Mouse (Mus musculus): ENCODE data around the gene Psmd9. TPM values are rescaled to one million over a fixed set of nuclear protein-coding genes. Genes with fewer than 3 reads are reported as not detected.

Gene Psmd9
- total and polyA plus RNA-seq, 3 experiments, result 22.8 to 50.1 (median 24.2) TPM

GRCm38 (mm10) chr5:123139722-123140627, 29.2 kb upstream of the Psmd9 start:
- no peak for DNase-seq (ENCODE audit: low spot score)
- Histone ChIP-seq H3K36me3 (replicated peaks) (peaks cover 42% of the 10 kb centered on the region), H3K9me3 (replicated peaks) (no peaks in the 10 kb centered on the region), H3K27me3 (ENCODE audit: insufficient read depth, low read length) (no peaks in the 10 kb centered on the region), H3K4me1 (ENCODE audit: insufficient read depth, low read depth, low read length) (peaks cover 66% of the 10 kb centered on the region), H3K4me3 (ENCODE audit: low read depth, low read length) (peak overlapping the region; percentile 76)
- no peak for TF ChIP-seq POLR2AphosphoS5 (IDR thresholded peaks at IDR 0.05; ENCODE audit: insufficient replicate concordance, low read depth, low read length)
- TF ChIP-seq GATA1 (IDR thresholded peaks at IDR 0.05; ENCODE audit: borderline replicate concordance, low read length), result no peak
- no peak for TF ChIP-seq CTCF (IDR thresholded peaks at IDR 0.05; ENCODE audit: low read depth, low read length)
- no peak for TF ChIP-seq TAL1 (conservative IDR thresholded peaks at IDR 0.05; ENCODE audit: low read depth, low read length)
- TF ChIP-seq GATA2 (IDR thresholded peaks at IDR 0.05; ENCODE audit: borderline replicate concordance, low read depth, low read length), result no peak
- ATAC-seq (ENCODE audit: extremely low read depth, insufficient number of reproducible peaks, low FRiP score, poor library complexity, severe bottlenecking), result no peak

DNA sequence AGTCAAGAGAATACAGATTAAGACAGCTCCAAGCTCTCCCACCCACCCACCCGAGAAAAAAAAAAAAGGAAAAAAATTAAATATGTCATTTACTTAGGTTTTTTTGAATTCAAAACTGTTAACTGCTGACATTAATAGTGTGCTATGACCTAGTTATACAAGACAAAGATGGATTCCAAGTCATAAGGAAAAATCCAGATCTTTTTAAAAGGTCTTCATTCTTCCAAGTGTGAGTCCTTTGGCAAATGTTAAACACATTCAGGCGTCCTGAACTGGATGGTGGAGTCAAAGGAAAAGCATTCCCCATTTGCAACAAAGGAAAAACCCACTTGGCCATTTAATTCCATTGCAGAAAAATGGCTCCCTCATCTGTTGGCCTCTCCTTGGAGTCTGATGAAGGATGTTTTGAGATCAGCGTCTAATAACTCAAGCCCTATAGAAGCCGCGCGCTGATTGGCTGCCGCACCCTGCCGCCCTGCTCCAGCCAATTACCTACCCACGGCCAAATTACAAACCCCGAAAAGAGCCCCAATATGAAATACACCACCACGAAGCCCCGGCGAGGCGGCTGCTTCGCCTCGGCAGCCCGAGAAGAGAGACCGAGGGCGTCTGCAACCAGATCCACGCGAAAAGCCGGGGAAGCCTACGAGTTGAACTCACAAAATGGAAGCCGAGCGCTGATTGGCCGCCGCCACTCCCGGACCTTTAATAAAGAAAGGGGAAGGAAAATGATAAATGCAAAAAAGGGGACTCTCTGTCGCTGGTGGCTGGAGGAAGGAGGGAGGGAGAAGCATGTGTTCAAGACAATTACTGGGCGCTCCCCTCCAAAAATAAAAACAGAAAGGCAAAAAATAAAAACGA, 28.3 kb upstream of the Psmd9 start:
- Histone ChIP-seq H3K9me3 (replicated peaks) (no peaks in the 10 kb centered on the region), H3K27me3 (ENCODE audit: insufficient read depth, low read length) (no peaks in the 10 kb centered on the region), H3K4me3 (ENCODE audit: low read depth, low read length) (peak overlapping the region; percentile 80), H3K36me3 (replicated peaks) (peaks cover 43% of the 10 kb centered on the region), H3K4me1 (ENCODE audit: insufficient read depth, low read depth, low read length) (peaks cover 66% of the 10 kb centered on the region)
- peak; percentile 43 for ATAC-seq (ENCODE audit: extremely low read depth, insufficient number of reproducible peaks, low FRiP score, poor library complexity, severe bottlenecking)
- TF ChIP-seq TAL1 (conservative IDR thresholded peaks at IDR 0.05; ENCODE audit: low read depth, low read length), result no peak
- no peak for TF ChIP-seq GATA1 (IDR thresholded peaks at IDR 0.05; ENCODE audit: borderline replicate concordance, low read length)
- 0 out of 2 replicates have a peak, but pooled peaks have one; percentile 59 for TF ChIP-seq POLR2AphosphoS5 (IDR thresholded peaks at IDR 0.05; ENCODE audit: insufficient replicate concordance, low read depth, low read length)
- peak; percentile 91 for DNase-seq (ENCODE audit: low spot score)

GRCm38 (mm10) chr5:123141555-123142160, 27.6 kb upstream of the Psmd9 start:
- Histone ChIP-seq H3K27me3 (ENCODE audit: insufficient read depth, low read length) (no peaks in the 10 kb centered on the region), H3K36me3 (replicated peaks) (peaks cover 46% of the 10 kb centered on the region), H3K4me1 (ENCODE audit: insufficient read depth, low read depth, low read length) (peaks cover 65% of the 10 kb centered on the region), H3K4me3 (ENCODE audit: low read depth, low read length) (peak overlapping the region; percentile 80), H3K9me3 (replicated peaks) (no peaks in the 10 kb centered on the region)
- TF ChIP-seq POLR2AphosphoS5 (IDR thresholded peaks at IDR 0.05; ENCODE audit: insufficient replicate concordance, low read depth, low read length), result no peak
- TF ChIP-seq CTCF (IDR thresholded peaks at IDR 0.05; ENCODE audit: low read depth, low read length), result no peak
- TF ChIP-seq GATA1 (IDR thresholded peaks at IDR 0.05; ENCODE audit: borderline replicate concordance, low read length), result no peak
- TF ChIP-seq GATA2 (IDR thresholded peaks at IDR 0.05; ENCODE audit: borderline replicate concordance, low read depth, low read length), result no peak
- no peak for TF ChIP-seq TAL1 (conservative IDR thresholded peaks at IDR 0.05; ENCODE audit: low read depth, low read length)
- ATAC-seq (ENCODE audit: extremely low read depth, insufficient number of reproducible peaks, low FRiP score, poor library complexity, severe bottlenecking), result no peak
- peak; percentile 65 for DNase-seq (ENCODE audit: low spot score)

DNA sequence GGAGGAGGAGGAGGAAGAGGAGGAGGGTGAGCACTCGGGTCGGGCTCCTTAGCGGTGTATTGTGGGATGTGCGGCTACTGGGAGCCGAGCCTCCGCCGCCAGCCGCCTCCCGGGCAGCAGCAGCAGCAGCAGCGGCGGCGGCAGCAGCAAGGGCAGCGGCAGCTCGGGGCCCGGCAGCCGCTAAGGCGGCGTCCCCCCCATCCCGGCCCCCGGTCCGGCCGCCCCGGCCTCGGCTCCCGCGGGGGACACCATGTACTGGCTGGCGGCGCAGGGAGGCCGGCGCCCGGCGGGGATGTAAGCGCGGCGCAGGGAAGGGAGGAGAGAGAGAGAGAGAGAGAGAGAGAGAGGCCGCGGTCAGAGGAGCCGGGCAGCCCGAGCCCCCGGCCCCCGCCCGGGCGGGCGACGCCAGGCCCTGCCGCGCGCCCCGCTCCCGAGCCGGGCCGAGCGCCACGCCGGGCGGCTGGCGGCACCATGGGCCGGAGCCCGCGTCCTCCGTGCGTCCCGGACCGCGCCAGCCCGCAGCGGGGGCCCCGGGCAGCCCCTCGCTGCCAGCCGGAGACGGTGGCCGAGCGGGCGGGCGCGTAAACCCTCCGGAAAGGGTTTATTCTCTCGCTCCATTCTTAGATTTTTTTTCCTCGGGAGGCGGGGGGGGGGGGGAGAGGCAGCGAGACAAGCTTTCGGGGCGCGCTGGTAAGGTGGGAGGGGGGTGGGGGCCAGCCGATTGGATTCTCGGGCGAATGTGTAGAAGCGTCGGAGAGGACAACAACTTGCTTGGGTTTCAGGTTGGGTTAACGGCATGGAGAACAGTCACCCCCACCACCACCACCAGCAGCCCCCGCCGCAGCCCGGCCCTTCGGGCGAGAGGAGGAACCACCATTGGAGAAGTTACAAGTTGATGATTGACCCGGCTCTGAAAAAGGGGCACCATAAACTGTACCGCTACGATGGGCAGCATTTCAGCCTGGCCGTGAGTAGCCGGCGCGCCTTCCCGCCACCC, 26.8 kb upstream of the Psmd9 start, which contains the start of gene Setd1b:
TSS of gene Setd1b (plus strand) at position 33 of the 997 bp plus-strand sequence.
- Histone ChIP-seq H3K27me3 (ENCODE audit: insufficient read depth, low read length) (no peaks in the 10 kb centered on the region), H3K36me3 (replicated peaks) (peaks cover 47% of the 10 kb centered on the region), H3K4me3 (ENCODE audit: low read depth, low read length) (peak within 1 kb of the TSS; percentile 80), H3K4me1 (ENCODE audit: insufficient read depth, low read depth, low read length) (peaks cover 65% of the 10 kb centered on the region), H3K9me3 (replicated peaks) (no peaks in the 10 kb centered on the region)
- TF ChIP-seq POLR2AphosphoS5 (IDR thresholded peaks at IDR 0.05; ENCODE audit: insufficient replicate concordance, low read depth, low read length) (no peak), GATA2 (IDR thresholded peaks at IDR 0.05; ENCODE audit: borderline replicate concordance, low read depth, low read length) (no peak), TAL1 (conservative IDR thresholded peaks at IDR 0.05; ENCODE audit: low read depth, low read length) (no peak)
- DNase-seq (ENCODE audit: low spot score), result no peak
- ATAC-seq (ENCODE audit: extremely low read depth, insufficient number of reproducible peaks, low FRiP score, poor library complexity, severe bottlenecking), result no peak

DNA sequence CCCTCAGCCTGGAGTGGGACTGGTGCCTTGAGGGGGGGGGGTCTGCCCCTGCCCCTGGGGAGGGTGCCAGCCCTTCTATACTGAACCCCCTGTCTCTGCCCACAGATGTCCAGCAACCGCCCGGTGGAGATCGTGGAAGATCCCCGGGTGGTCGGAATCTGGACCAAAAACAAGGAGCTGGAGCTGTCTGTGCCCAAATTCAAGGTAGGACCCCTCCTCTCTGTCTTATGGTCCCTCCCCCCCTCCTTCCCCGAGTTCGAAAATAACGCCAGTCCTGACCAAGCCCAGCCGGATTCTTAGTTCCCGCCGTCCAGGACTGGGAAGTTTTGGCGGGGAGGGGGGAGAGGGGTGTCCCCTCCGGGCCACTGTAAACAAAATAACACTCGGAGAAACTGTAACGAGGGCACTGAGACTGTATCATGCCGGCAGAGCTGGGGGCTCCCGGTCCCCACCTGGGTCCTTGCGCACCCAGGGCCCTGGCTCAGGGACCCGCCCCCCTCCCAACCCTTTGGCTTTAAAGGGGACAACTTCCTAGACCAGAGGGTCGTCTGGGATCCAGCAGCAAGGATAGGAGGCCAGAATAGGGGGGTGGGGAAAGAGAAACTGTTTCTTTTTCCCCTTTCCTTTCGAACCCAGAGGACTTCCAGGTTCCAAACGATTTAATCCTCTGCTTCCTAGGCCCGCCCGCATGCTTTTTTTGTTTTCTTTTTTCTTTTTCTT, 25.8 kb upstream of the Psmd9 start:
- ATAC-seq (ENCODE audit: extremely low read depth, insufficient number of reproducible peaks, low FRiP score, poor library complexity, severe bottlenecking) (no peak), DNase-seq (ENCODE audit: low spot score) (no peak)
- TF ChIP-seq POLR2AphosphoS5 (IDR thresholded peaks at IDR 0.05; ENCODE audit: insufficient replicate concordance, low read depth, low read length) (no peak), GATA2 (IDR thresholded peaks at IDR 0.05; ENCODE audit: borderline replicate concordance, low read depth, low read length) (no peak), TAL1 (conservative IDR thresholded peaks at IDR 0.05; ENCODE audit: low read depth, low read length) (no peak), GATA1 (IDR thresholded peaks at IDR 0.05; ENCODE audit: borderline replicate concordance, low read length) (no peak), CTCF (IDR thresholded peaks at IDR 0.05; ENCODE audit: low read depth, low read length) (no peak)
- Histone ChIP-seq H3K4me1 (ENCODE audit: insufficient read depth, low read depth, low read length) (peaks cover 67% of the 10 kb centered on the region), H3K36me3 (replicated peaks) (peaks cover 55% of the 10 kb centered on the region), H3K4me3 (ENCODE audit: low read depth, low read length) (peak overlapping the region; percentile 80), H3K27me3 (ENCODE audit: insufficient read depth, low read length) (no peaks in the 10 kb centered on the region), H3K9me3 (replicated peaks) (no peaks in the 10 kb centered on the region)
